Mouse (Mus musculus): ENCODE results near the gene Rps6ka4.

- TF ChIP-seq CTCF (IDR thresholded peaks at IDR 0.05; ENCODE audit: extremely low read depth, insufficient read depth, low read length) = no peak
- no peak for TF ChIP-seq POLR2A (IDR thresholded peaks at IDR 0.05; ENCODE audit: extremely low read depth, insufficient read depth, low read length)
Observed at GRCm38 (mm10) chr19:6869355-6869754, 28.9 kb upstream of the Rps6ka4 start.

All from cortical plate, adult 2 months (tissue).